Mouse (Mus musculus): ENCODE measurements around the gene Gm11634. TPM values are rescaled to one million over a fixed set of nuclear protein-coding genes. Genes with fewer than 3 reads are reported as not detected.
"Not testable (repeated sequence)": the region's sequence is repeated elsewhere in the genome, so short reads cannot be mapped to it uniquely, and the experiment has no call there.

Gene Gm11634
- polyA plus RNA-seq, 1 experiment from 2014 or later, result not detected

DNA sequence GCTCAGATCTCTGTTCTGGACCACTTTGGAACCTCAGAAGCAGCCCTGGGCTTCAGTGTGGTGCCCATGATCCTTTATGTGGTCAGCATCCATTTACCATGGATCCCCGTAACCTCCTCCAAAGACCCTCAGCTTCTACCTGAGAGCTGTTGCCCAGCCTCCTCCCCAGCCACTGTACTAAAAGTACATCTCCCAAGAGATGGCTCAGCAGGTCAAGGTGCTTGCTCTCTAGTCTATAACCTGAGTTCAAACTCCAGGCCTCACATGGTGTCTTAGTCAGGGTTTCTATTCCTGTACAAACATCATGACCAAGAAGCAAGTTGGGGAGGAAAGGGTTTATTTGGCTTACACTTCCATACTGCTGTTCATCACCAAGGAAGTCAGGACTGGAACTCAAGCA lies 14.0 kb downstream of the Gm11634 start:
- H3K27ac ChIP-seq; ATAC-seq; H3K27me3 ChIP-seq; H3K4me2 ChIP-seq; H3K9ac ChIP-seq; H3K9me3 ChIP-seq (replicated peaks); H3K4me1 ChIP-seq; H3K4me3 ChIP-seq: not testable (repeated sequence)
- WGBS, result 97% methylated on average over 1 of the region's 1 CpGs
- H3K36me3 ChIP-seq (ENCODE audit: poor library complexity, severe bottlenecking), result peaks cover 24% of the 10 kb centered on the region

DNA sequence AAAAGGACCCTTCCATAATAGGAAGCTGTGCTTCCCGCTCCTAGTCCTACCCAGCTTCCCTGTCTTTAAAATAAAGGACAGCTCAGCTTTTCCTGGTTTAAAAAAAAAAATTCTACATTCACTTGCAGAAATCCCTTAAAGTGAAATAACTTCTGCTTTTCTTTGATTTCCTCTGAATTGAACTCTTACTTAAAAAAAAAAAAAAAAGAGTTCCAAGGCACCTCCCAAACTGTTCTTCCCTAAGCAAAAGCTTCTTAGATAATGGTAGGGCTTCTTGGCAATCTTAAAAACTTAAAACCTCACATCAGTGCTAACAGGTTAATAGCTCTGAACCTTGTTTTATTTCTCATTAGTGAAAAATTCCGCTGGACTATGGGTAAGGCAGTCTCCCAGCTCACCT lies 15.9 kb downstream of the Gm11634 start:
- H3K9ac ChIP-seq, result no peak overlapping the region
- peaks cover 8% of the 10 kb centered on the region for H3K4me1 ChIP-seq
- H3K36me3 ChIP-seq (ENCODE audit: poor library complexity, severe bottlenecking), result peaks cover 41% of the 10 kb centered on the region
- no peaks in the 10 kb centered on the region for H3K27me3 ChIP-seq
- WGBS, result 85% methylated on average over 2 of the region's 2 CpGs
- ATAC-seq, result no peak
- no peak overlapping the region for H3K4me3 ChIP-seq
- no peak overlapping the region for H3K27ac ChIP-seq
- H3K9me3 ChIP-seq (replicated peaks), result no peaks in the 10 kb centered on the region
- H3K4me2 ChIP-seq, result no peak overlapping the region

DNA sequence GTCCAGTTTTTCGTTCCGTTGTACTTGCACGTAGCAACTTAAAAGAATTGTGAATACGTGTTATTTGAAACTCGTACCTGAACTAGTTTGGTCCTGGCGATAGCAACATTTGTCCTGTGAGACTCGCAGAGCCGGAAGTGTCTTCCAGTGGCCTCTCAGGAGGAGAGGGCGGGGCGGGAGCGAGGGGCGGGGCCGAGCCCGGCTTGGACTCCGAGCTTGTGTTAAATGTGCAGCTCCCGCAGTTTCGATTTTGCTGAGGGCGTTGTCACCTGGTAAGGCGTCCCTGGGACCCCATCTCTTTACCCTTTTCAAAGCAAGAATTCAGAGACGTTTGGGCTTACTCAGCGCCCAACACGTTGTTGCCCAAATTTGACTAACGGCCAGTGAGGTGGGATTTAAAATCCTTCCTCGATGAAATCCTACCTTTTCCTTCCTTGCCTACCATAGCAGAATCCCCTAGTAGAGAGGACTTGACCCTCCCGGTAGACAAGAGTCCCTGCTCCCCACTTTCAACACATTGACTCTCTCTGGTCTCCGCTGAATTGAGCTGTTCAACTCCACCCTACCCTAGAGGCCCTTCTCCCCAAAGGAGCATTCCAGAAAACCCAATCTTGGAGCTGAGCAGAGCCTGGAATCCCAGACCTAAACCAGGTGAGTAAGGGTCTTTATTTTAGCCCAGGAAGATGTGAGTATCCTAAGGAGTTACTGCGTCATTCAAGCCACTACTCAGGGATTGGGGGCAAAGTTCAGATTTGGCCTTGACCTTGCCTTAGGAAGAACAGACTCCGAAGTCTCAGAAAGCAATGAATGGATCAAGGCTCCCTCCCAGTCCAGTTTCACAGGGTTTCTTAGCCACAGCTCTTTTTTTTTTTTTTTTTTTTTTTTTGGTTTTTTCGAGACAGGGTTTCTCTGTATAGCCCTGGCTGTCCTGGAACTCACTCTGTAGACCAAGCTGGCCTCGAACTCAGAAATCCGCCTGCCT lies 16.7 kb downstream of the Gm11634 start, which contains the start of gene Tmem106a:
TSS of gene Tmem106a (plus strand) at position 189 of the 982 bp plus-strand sequence.
- WGBS, result 20% methylated on average over 30 of the region's 31 CpGs
- Histone ChIP-seq H3K9ac (peak within 1 kb of the TSS; percentile 59), H3K27me3 (no peaks in the 10 kb centered on the region)

DNA sequence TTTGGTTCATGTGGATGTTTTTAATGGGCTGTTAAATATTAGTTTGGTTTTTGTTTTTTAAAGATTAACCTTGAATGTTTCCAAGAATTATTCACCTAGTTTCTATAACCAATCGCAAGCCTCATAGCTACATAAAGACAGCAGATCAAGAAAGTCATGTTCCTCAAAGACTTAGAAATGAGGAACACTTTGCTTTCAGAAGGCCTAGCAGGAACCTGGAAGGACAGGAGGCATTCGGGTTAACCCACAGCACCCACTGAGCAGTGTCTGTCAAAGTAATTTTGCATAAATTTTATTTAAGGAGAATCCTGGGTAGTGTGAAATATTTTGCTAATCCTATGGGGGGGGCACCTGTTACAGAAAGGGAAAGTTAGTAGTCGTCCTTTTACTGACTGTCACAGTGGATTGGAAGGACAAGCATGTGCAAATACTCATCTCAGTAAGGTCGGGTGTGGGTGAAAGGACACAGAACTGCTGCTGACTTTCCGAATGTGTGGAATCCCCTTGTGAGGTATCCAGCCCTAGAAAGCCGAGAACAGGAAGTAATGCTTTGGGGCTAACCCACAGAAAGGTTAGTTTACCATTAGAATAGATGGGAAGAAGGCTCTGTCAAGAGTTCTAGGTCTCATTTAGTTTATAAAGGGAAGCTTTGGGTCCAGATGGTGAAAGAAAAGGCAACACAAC lies 17.8 kb downstream of the Gm11634 start:
- WGBS, result 81% methylated on average over 6 of the region's 6 CpGs
- H3K36me3 ChIP-seq (ENCODE audit: poor library complexity, severe bottlenecking), result peaks cover 57% of the 10 kb centered on the region
- peaks cover 8% of the 10 kb centered on the region for H3K4me1 ChIP-seq
- H3K27me3 ChIP-seq, result no peaks in the 10 kb centered on the region
- ATAC-seq, result no peak
- H3K4me3 ChIP-seq, result no peak overlapping the region
- H3K27ac ChIP-seq, result no peak overlapping the region
- no peaks in the 10 kb centered on the region for H3K9me3 ChIP-seq (replicated peaks)
- no peak overlapping the region for H3K9ac ChIP-seq
- no peak overlapping the region for H3K4me2 ChIP-seq

More for the DNA sequence above, 16.7 kb downstream of the Gm11634 start, which contains the start of gene Tmem106a:
- Histone ChIP-seq H3K9me3 (replicated peaks) (no peaks in the 10 kb centered on the region), H3K27ac (no peak within 1 kb of the TSS), H3K36me3 (ENCODE audit: poor library complexity, severe bottlenecking) (peaks cover 50% of the 10 kb centered on the region), H3K4me3 (peak within 1 kb of the TSS; percentile 34), H3K4me2 (peak within 1 kb of the TSS; percentile 58), H3K4me1 (peaks cover 8% of the 10 kb centered on the region)
- no peak for ATAC-seq

DNA sequence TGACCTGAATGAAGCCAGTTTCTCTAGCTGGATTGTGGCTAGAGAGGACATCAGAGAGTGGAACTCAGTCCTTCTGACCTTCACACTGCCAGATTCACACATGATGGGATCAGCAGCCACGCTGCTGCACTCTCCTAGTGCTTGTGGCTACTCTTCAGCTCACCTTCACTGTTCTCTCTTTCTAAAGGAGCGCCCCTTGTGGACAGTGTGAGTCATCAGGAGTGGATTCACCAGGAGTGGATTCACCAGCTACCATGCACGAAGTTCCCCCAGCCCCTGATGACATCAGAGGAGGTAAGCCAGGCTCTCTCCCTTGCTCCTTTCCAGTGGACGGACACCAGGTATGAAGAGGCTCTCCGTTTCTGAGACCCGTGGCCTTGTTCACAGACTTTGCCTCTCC lies 22.9 kb downstream of the Gm11634 start:
- Histone ChIP-seq H3K4me1 (no peaks in the 10 kb centered on the region), H3K9me3 (replicated peaks) (no peaks in the 10 kb centered on the region), H3K9ac (no peak overlapping the region), H3K27ac (no peak overlapping the region), H3K4me2 (no peak overlapping the region), H3K4me3 (no peak overlapping the region), H3K36me3 (ENCODE audit: poor library complexity, severe bottlenecking) (peaks cover 99% of the 10 kb centered on the region), H3K27me3 (no peaks in the 10 kb centered on the region)
- ATAC-seq, result no peak
- 81% methylated on average over 6 of the region's 6 CpGs for WGBS

DNA sequence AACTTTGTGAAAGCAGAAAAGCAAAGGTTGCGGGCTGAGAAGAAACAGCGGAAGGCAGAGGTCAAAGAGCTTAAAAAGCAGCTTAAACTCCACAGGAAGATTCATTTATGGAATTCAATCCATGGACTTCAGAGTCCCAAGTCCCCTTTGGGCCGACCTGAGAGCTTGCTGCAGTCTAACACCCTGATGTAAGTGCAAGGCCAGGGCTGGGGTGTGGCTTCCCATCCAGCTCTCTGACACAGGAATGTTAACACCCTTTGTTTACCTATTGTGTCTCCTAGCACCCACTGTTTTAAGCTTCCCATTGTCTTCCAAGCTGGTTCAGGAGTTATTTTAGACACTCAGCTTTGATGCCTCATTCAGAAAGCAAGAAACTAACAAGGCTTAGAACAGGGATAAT lies 30.6 kb downstream of the Gm11634 start:
- peaks cover 95% of the 10 kb centered on the region for H3K36me3 ChIP-seq (ENCODE audit: poor library complexity, severe bottlenecking)
- H3K9ac ChIP-seq, result no peak overlapping the region
- H3K4me2 ChIP-seq, result no peak overlapping the region
- H3K4me3 ChIP-seq, result no peak overlapping the region
- H3K27ac ChIP-seq, result no peak overlapping the region
- 87% methylated on average over 3 of the region's 3 CpGs for WGBS
- H3K9me3 ChIP-seq (replicated peaks), result no peaks in the 10 kb centered on the region
- no peaks in the 10 kb centered on the region for H3K27me3 ChIP-seq
- H3K4me1 ChIP-seq, result no peaks in the 10 kb centered on the region
- ATAC-seq, result no peak

DNA sequence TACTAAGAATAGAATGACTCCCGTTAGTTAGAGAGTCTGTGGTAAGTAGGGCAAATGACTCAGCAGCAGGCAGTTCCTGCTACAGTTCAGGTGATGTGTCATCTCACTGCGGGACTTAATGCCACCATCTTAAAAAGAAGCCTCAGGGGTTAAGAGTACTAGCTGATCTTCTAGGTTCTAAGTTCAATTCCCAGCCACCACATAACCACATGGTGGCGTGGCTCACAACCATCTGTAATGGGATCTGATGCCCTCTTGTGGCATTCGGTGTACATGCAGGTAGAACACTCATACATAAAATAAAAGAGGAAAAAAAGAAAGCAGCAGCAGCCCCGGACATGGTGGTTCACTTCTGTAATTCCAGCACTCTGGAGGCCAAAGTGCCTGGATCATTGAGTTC lies 36.7 kb downstream of the Gm11634 start:
- Histone ChIP-seq H3K27me3 (no peaks in the 10 kb centered on the region), H3K9ac (no peak overlapping the region), H3K27ac (no peak overlapping the region), H3K36me3 (ENCODE audit: poor library complexity, severe bottlenecking) (peaks cover 85% of the 10 kb centered on the region), H3K9me3 (replicated peaks) (no peaks in the 10 kb centered on the region), H3K4me3 (no peak overlapping the region), H3K4me1 (no peaks in the 10 kb centered on the region), H3K4me2 (no peak overlapping the region)
- 37% methylated on average over 5 of the region's 5 CpGs for WGBS
- ATAC-seq, result no peak

DNA sequence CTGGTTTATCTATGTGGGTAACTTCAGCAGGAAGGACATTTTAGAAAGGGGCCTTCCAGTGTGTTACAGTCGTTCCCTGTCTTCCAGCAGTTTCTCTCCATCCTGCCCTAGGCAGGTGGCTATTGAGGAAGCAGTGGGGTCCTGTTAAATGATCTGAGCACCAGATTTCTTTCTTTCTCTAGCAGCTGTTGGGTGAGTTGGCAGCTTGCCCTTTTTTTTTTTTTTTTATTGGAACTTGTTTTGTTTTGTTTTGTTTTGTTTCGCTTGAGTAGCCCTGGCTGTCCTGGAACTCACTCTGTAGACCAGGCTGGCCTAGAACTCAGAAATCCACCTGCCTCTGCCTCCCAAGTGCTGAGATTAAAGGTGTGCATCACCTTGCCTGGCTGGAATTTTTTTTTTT lies 42.1 kb downstream of the Gm11634 start:
- no peak overlapping the region for H3K4me3 ChIP-seq
- no peak for ATAC-seq
- H3K36me3 ChIP-seq (ENCODE audit: poor library complexity, severe bottlenecking), result peaks cover 60% of the 10 kb centered on the region
- no peak overlapping the region for H3K4me2 ChIP-seq
- H3K4me1 ChIP-seq, result peaks cover 29% of the 10 kb centered on the region
- 52% methylated on average over 2 of the region's 2 CpGs for WGBS
- 0 out of 2 replicates have a peak overlapping the region, but pooled peaks have one; percentile 31 for H3K9ac ChIP-seq
- H3K9me3 ChIP-seq (replicated peaks), result no peaks in the 10 kb centered on the region
- 0 out of 2 replicates have a peak overlapping the region, but pooled peaks have one; percentile 42 for H3K27ac ChIP-seq
- H3K27me3 ChIP-seq, result no peaks in the 10 kb centered on the region

DNA sequence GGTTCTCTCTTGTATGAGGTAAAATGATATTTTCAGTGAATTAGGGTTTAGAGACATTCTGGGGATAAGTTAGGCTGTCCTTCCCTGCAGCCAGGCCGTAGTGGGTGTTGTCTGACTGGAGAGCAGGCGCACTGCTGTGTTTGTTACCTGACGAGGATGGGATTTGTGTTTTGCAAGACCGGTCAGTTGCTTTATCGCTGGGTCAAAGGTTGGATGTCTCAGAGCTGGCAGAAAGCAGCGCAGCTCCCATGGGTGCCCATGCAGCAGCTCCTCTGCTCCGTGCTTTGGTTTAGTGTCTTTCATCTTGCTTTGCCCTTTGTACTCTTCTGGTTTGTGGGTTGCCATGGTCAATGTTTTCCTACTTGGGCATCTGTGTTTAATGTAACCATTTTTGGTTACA lies 42.5 kb downstream of the Gm11634 start:
- H3K27ac ChIP-seq, result 0 out of 2 replicates have a peak overlapping the region, but pooled peaks have one; percentile 42
- peaks cover 29% of the 10 kb centered on the region for H3K4me1 ChIP-seq
- 92% methylated on average over 7 of the region's 7 CpGs for WGBS
- H3K4me2 ChIP-seq, result no peak overlapping the region
- no peak for ATAC-seq
- no peak overlapping the region for H3K4me3 ChIP-seq
- H3K27me3 ChIP-seq, result no peaks in the 10 kb centered on the region
- H3K9me3 ChIP-seq (replicated peaks), result no peaks in the 10 kb centered on the region
- peaks cover 59% of the 10 kb centered on the region for H3K36me3 ChIP-seq (ENCODE audit: poor library complexity, severe bottlenecking)
- 0 out of 2 replicates have a peak overlapping the region, but pooled peaks have one; percentile 31 for H3K9ac ChIP-seq

DNA sequence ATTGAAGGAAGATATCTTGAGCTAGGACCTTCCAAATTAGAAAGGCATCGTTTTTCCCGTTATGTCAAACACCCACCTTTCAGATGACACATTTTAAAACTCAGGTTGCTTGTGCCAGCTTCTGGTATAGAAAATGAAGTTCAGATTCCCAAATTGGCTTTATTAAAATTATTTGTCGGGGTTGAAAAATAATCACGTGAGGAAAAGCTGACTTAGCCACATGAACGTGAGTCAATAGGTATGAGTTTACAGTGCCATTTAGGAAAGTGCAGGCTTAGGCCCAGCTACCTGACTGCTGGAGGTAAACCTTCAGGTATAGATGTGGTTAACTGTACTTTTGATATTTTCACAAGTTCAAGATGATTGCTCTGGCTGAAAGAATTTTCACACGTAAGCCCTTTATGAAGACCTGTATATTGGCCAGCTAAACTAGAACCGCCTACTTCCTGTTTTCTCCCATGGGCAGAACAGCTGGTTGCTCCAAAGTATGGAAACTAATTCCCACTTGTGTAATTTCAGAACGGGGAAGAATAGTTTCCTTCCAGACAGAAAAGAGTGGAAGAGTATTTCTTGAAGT lies 45.6 kb downstream of the Gm11634 start:
- no peaks in the 10 kb centered on the region for H3K9me3 ChIP-seq (replicated peaks)
- peak overlapping the region; percentile 86 for H3K4me3 ChIP-seq
- H3K36me3 ChIP-seq (ENCODE audit: poor library complexity, severe bottlenecking), result peaks cover 31% of the 10 kb centered on the region
- 31% methylated on average over 8 of the region's 8 CpGs for WGBS
- H3K9ac ChIP-seq, result peak overlapping the region; percentile 84
- ATAC-seq, result no peak
- peak overlapping the region; percentile 90 for H3K27ac ChIP-seq
- H3K4me2 ChIP-seq, result peak overlapping the region; percentile 66
- peaks cover 43% of the 10 kb centered on the region for H3K4me1 ChIP-seq
- H3K27me3 ChIP-seq, result no peaks in the 10 kb centered on the region

DNA sequence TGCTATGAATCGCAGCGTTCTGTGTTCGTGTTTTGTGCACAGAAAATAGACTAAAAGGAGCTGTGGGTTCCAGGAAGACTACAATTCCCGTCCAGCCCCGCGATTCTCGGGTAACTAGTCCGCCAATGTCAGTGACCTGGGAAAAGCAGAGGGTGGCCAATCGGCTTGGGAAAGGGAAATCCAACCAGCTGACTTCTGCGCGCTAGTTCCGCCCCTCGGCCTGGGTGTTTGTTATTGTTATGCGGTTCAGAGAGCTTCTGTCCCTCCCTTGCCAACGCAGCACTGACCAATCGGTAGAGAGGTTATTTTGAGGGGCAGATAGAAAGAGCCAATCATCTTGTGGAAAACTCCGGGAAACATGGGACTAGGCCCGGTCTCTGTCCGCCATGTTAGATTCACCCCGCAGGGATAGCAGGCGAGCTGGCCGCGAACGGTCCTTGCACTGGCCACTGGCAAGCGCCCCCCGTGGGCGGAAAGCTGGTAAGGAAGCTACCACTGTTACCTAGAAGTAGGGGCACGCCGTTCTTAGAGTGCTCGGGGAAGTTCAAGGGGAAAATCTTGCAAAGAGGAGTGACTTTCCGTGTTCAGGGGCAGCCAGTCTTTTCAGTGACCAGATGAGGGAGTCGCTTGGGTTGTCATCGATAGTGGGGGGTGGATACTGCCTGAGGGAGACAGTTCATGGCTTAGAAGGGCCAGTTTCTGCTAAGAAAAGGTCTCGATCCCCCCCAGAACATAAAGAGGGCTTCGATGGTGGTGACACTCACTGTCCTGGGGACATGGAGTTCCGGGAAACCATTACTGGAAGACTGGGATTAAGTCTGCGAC lies 46.4 kb downstream of the Gm11634 start:
- Histone ChIP-seq H3K4me2 (peak overlapping the region; percentile 66), H3K27me3 (no peaks in the 10 kb centered on the region), H3K9ac (peak overlapping the region; percentile 84), H3K9me3 (replicated peaks) (no peaks in the 10 kb centered on the region), H3K27ac (peak overlapping the region; percentile 90), H3K4me1 (peaks cover 43% of the 10 kb centered on the region), H3K36me3 (ENCODE audit: poor library complexity, severe bottlenecking) (peaks cover 26% of the 10 kb centered on the region), H3K4me3 (peak overlapping the region; percentile 86)
- WGBS, result under 1% methylated on average over 37 of the region's 37 CpGs
- ATAC-seq, result peak; percentile 97

Data from forebrain, embryonic 13.5 days (tissue).